12 mouse cellular contexts compared by ENCODE assay signal in genomic region chr12:12812873-12813272, GRCm38 (mm10).
DNase-seq lines count a peak whose midpoint lies in the region; ATAC-seq and TF ChIP-seq lines count a peak whose summit lies in the region.
"Had no signal": no experiment of that assay in that cellular context is flagged by ENCODE, and none has a peak within 500 bp of the region (broad histone marks: within the 10 kb centered on the region; RNA-seq: fewer than 3 reads in every experiment).

No protein-coding gene starts in this region.

- H3K9me3 ChIP-seq in forebrain, embryonic 10.5 days, result no peaks in the 10 kb centered on the region
- H3K9me3 ChIP-seq in forebrain, embryonic 16.5 days (ENCODE audit: control insufficient read depth, low read length), result no peaks in the 10 kb centered on the region
- no peaks in the 10 kb centered on the region for H3K9me3 ChIP-seq in hindbrain, embryonic 11.5 days (ENCODE audit: control insufficient read depth, low read length)
- H3K9me3 ChIP-seq in midbrain, embryonic 14.5 days (ENCODE audit: control insufficient read depth, low read length), result no peaks in the 10 kb centered on the region

- CTCF ChIA-PET in Patski (lab: Charles Lee), result interaction anchor here (1.1 kb wide), 1 partner anchor 9 kb away, joined by 3 read pairs; no protein-coding TSS in a partner anchor

- H3K4me2 ChIP-seq in forebrain, embryonic 16.5 days (ENCODE audit: low read length), result no peak overlapping the region
- H3K4me2 ChIP-seq in hindbrain, embryonic 11.5 days (replicated peaks; ENCODE audit: low read depth, low read length), result no peak overlapping the region
- H3K4me2 ChIP-seq in midbrain, embryonic 14.5 days (ENCODE audit: low read length), result no peak overlapping the region
- H3K4me2 ChIP-seq: heart, embryonic 11.5 days had no signal

- POLR2A ChIA-PET in Patski (lab: Charles Lee), result no interaction called here

- H3K9ac ChIP-seq in forebrain, embryonic 16.5 days (replicated peaks; ENCODE audit: low read depth, low read length), result no peak overlapping the region
- no peak overlapping the region for H3K9ac ChIP-seq in hindbrain, embryonic 11.5 days (ENCODE audit: low read depth, low read length)
- H3K9ac ChIP-seq in midbrain, embryonic 14.5 days (replicated peaks; ENCODE audit: low read length), result no peak overlapping the region

- H3K27ac ChIP-seq in forebrain, embryonic 10.5 days, result peak overlapping the region; percentile 76
- no peak overlapping the region for H3K27ac ChIP-seq in forebrain, embryonic 16.5 days (ENCODE audit: low read length)
- H3K27ac ChIP-seq in hindbrain, embryonic 11.5 days (ENCODE audit: low read depth, low read length), result peak overlapping the region; percentile 82
- H3K27ac ChIP-seq in midbrain, embryonic 14.5 days (replicated peaks; ENCODE audit: low read depth, low read length), result 0 out of 2 replicates have a peak overlapping the region, but pooled peaks have one; percentile 26
- no peak overlapping the region for H3K27ac ChIP-seq in layer of hippocampus, adult 2 months
- H3K27ac ChIP-seq: stomach, postnatal 0 days had no signal

- 51% methylated on average over 6 of the region's 6 CpGs for WGBS in forebrain, embryonic 10.5 days
- WGBS in forebrain, embryonic 16.5 days, result 54% methylated on average over 6 of the region's 6 CpGs
- 20% methylated on average over 6 of the region's 6 CpGs for WGBS in hindbrain, embryonic 11.5 days
- WGBS in midbrain, embryonic 14.5 days, result 21% methylated on average over 6 of the region's 6 CpGs

- peaks cover 56% of the 10 kb centered on the region for H3K4me1 ChIP-seq in forebrain, embryonic 10.5 days
- peaks cover 14% of the 10 kb centered on the region for H3K4me1 ChIP-seq in forebrain, embryonic 16.5 days (replicated peaks; ENCODE audit: control insufficient read depth, insufficient read depth, low read length)
- H3K4me1 ChIP-seq in hindbrain, embryonic 11.5 days (replicated peaks; ENCODE audit: control insufficient read depth, insufficient read depth, low read length), result peaks cover 13% of the 10 kb centered on the region
- peaks cover 29% of the 10 kb centered on the region for H3K4me1 ChIP-seq in midbrain, embryonic 14.5 days (ENCODE audit: control insufficient read depth, insufficient read depth, low read length)

- ATAC-seq in forebrain, embryonic 16.5 days, result no peak
- ATAC-seq in Patski, result peak; percentile 73
- peak; percentile 88 for ATAC-seq in hindbrain, embryonic 11.5 days (ENCODE audit: low FRiP score)
- peak; percentile 51 for ATAC-seq in midbrain, embryonic 14.5 days (ENCODE audit: low FRiP score, low TSS enrichment)

- intact Hi-C loops in gastrocnemius, postnatal 14 days (cut with DNase I; ENCODE audit: low total_unique reads), result no loop called here

- in situ Hi-C loops in Patski (cut with MboI; ENCODE audit: low pct_unique_long_range_greater_than_20kb), result loop anchor here (10.0 kb wide), 1 partner anchor 402 kb away; no protein-coding TSS in a partner anchor

- H3K36me3 ChIP-seq in forebrain, embryonic 10.5 days (replicated peaks), result no peaks in the 10 kb centered on the region
- no peaks in the 10 kb centered on the region for H3K36me3 ChIP-seq in forebrain, embryonic 16.5 days (ENCODE audit: control insufficient read depth, insufficient read depth)
- H3K36me3 ChIP-seq in hindbrain, embryonic 11.5 days (ENCODE audit: control insufficient read depth, insufficient read depth, low read length), result no peaks in the 10 kb centered on the region
- no peaks in the 10 kb centered on the region for H3K36me3 ChIP-seq in midbrain, embryonic 14.5 days (ENCODE audit: control insufficient read depth, insufficient read depth, low read length)

- no peak for TF ChIP-seq CTCF in Patski (IDR thresholded peaks at IDR 0.05)
- no peak for TF ChIP-seq CTCF in layer of hippocampus, adult 2 months (conservative IDR thresholded peaks at IDR 0.05)

- no peak overlapping the region for H3K4me3 ChIP-seq in forebrain, embryonic 10.5 days
- no peak overlapping the region for H3K4me3 ChIP-seq in forebrain, embryonic 16.5 days (replicated peaks; ENCODE audit: low read length)
- no peak overlapping the region for H3K4me3 ChIP-seq in hindbrain, embryonic 11.5 days (ENCODE audit: low read depth, low read length)
- H3K4me3 ChIP-seq in midbrain, embryonic 14.5 days (replicated peaks; ENCODE audit: low read depth, low read length), result no peak overlapping the region
- H3K4me3 ChIP-seq in layer of hippocampus, adult 2 months, result no peak overlapping the region

- DNase-seq in forebrain, embryonic 10.5 days (ENCODE audit: extremely low spot score, low spot score), result peak; percentile 54
- DNase-seq in Patski (ENCODE audit: low read depth, low spot score), result peak; percentile 30
- DNase-seq in hindbrain, embryonic 11.5 days (ENCODE audit: low spot score), result peak; percentile 84
- DNase-seq in midbrain, embryonic 14.5 days, result peak; percentile 73
- no peak for DNase-seq in layer of hippocampus, adult 2 months (ENCODE audit: low spot score in 2 of 2)
- DNase-seq in ovary, postnatal 10 days (ENCODE audit: low spot score), result no peak
- DNase-seq in gastrocnemius, postnatal 14 days, result no peak
- DNase-seq: kidney, adult 11 months; lung, adult 18-20 months had no signal

- H3K27me3 ChIP-seq in forebrain, embryonic 10.5 days (ENCODE audit: poor library complexity, severe bottlenecking), result no peaks in the 10 kb centered on the region; the same call in 1 of the 2 replicates
- H3K27me3 ChIP-seq in forebrain, embryonic 16.5 days (replicated peaks; ENCODE audit: control insufficient read depth, insufficient read depth, low read length), result no peaks in the 10 kb centered on the region
- no peaks in the 10 kb centered on the region for H3K27me3 ChIP-seq in Patski
- H3K27me3 ChIP-seq in hindbrain, embryonic 11.5 days (ENCODE audit: control insufficient read depth, insufficient read depth, low read length), result no peaks in the 10 kb centered on the region
- no peaks in the 10 kb centered on the region for H3K27me3 ChIP-seq in midbrain, embryonic 14.5 days (ENCODE audit: control insufficient read depth, insufficient read depth, low read length)

Comparison
In these comparisons a context has a peak if more than half of its experiments do, and no peak if none do; other contexts are left out.
1. H3K27ac ChIP-seq: peak in forebrain, embryonic 10.5 days (single experiment), hindbrain, embryonic 11.5 days (single experiment) and midbrain, embryonic 14.5 days (single experiment); none in forebrain, embryonic 16.5 days (single experiment) and layer of hippocampus, adult 2 months (single experiment).
2. DNase-seq: peak in forebrain, embryonic 10.5 days (single experiment), Patski (single experiment), hindbrain, embryonic 11.5 days (single experiment) and midbrain, embryonic 14.5 days (single experiment); none in layer of hippocampus, adult 2 months (0 of 2), ovary, postnatal 10 days (single experiment) and gastrocnemius, postnatal 14 days (single experiment).